Mouse (Mus musculus): ENCODE data around the gene E430018J23Rik.

DNA sequence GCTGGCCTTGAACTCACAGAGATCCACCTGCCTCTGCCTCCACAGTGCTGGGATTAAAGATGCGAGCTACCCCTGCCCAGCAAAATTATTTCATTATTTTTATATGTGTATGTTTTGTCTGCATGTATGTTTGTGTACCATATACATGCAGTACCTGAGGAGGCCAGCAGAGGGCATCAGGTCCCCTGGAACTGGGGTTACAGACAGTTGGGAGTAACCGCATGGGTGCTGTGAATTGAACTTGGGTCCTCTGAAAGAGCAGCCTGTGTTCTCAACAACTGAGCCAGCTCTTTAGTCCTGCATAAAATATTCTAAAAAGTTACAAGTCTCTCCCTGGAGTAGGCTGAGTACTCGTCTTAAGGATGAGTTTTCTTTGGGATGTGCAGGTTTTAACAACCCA is 44.3 kb upstream of the E430018J23Rik start:
- TF ChIP-seq CTCF (IDR thresholded peaks at IDR 0.05; ENCODE audit: extremely low read depth, insufficient read depth, insufficient read length, insufficient replicate concordance) (peak; percentile 31; the same call in 1 of the 2 replicates), POLR2A (IDR thresholded peaks at IDR 0.05; ENCODE audit: low read depth, low read length) (no peak)
